Mouse (Mus musculus) C2C12 (cell line): ENCODE data around the gene Clmp.

ENCODE experiments used
- CTCF ChIP-seq: IDR thresholded peaks from one replicate; pipeline ENCODE4 v1.5.1; 2011; ENCODE audit not compliant: control insufficient read depth, insufficient read depth, insufficient read length
- FOSL1 ChIP-seq: IDR thresholded peaks from one replicate; pipeline ENCODE4 v1.8.0; 2011; ENCODE audit warnings: mild to moderate bottlenecking, low read length; ENCODE audit not compliant: poor library complexity, insufficient read depth, severe bottlenecking
- MAX ChIP-seq: IDR thresholded peaks from one replicate; pipeline ENCODE4 v1.6.1; 2011; ENCODE audit warnings: mild to moderate bottlenecking, control low read depth
- MYOD1 ChIP-seq: IDR thresholded peaks from one replicate; pipeline ENCODE4 v1.6.1; 2011; ENCODE audit warnings: low read depth; ENCODE audit not compliant: control insufficient read depth, insufficient read length
- MYOG ChIP-seq: IDR thresholded peaks from one replicate; pipeline ENCODE4 v1.6.1; 2011; ENCODE audit not compliant: control insufficient read depth, insufficient read length; ENCODE audit errors: extremely low read depth
- USF1 ChIP-seq: IDR thresholded peaks from one replicate; pipeline ENCODE4 v1.6.1; 2011; ENCODE audit warnings: low read depth, mild to moderate bottlenecking, control low read depth, moderate library complexity

- TF ChIP-seq CTCF = no peak
- TF ChIP-seq FOSL1 = no peak
- TF ChIP-seq MAX = no peak
- no peak for TF ChIP-seq MYOD1
- no peak for TF ChIP-seq MYOG
- no peak for TF ChIP-seq USF1
Observed at GRCm38 (mm10) chr9:40805263-40805662, 119.5 kb downstream of the Clmp start.
